Comparison of ENCODE assay signal across 8 mouse cellular contexts in genomic region chr5:12562204-12562603, GRCm38 (mm10).
DNase-seq lines count a peak whose midpoint lies in the region; ATAC-seq and TF ChIP-seq lines count a peak whose summit lies in the region.

No protein-coding gene starts in this region.

- H3K27ac ChIP-seq in hindbrain, embryonic 10.5 days: no peak overlapping the region
- no peak overlapping the region for H3K27ac ChIP-seq in lung, postnatal 0 days (ENCODE audit: low read length)

- H3K36me3 ChIP-seq in E14TG2a.4 (ENCODE audit: insufficient read depth, low read length): no peaks in the 10 kb centered on the region
- no peaks in the 10 kb centered on the region for H3K36me3 ChIP-seq in hindbrain, embryonic 10.5 days
- no peaks in the 10 kb centered on the region for H3K36me3 ChIP-seq in lung, postnatal 0 days (ENCODE audit: insufficient read depth, low read length)

- H3K4me2 ChIP-seq in lung, postnatal 0 days (replicated peaks; ENCODE audit: low read depth, low read length): no peak overlapping the region

- H3K4me1 ChIP-seq in E14TG2a.4 (replicated peaks; ENCODE audit: low read depth, low read length): peaks cover 13% of the 10 kb centered on the region
- H3K4me1 ChIP-seq in hindbrain, embryonic 10.5 days (replicated peaks): peaks cover 7% of the 10 kb centered on the region; the same call in 1 of the 2 replicates
- no peaks in the 10 kb centered on the region for H3K4me1 ChIP-seq in lung, postnatal 0 days (ENCODE audit: insufficient read depth, low read depth, low read length)

- no peak overlapping the region for H3K9ac ChIP-seq in lung, postnatal 0 days (replicated peaks; ENCODE audit: low read depth)

- H3K4me3 ChIP-seq in E14TG2a.4 (replicated peaks; ENCODE audit: low read length): no peak overlapping the region
- no peak overlapping the region for H3K4me3 ChIP-seq in hindbrain, embryonic 10.5 days
- H3K4me3 ChIP-seq in lung, postnatal 0 days (ENCODE audit: low read depth, low read length): no peak overlapping the region

- DNase-seq in adrenal gland, adult 2 months: peak; percentile 31
- peak; percentile 87 for DNase-seq in embryo, embryonic 10 days (ENCODE audit: low spot score)
- DNase-seq in hindbrain, embryonic 10.5 days (ENCODE audit: low spot score): peak; percentile 37
- peak; percentile 21 for DNase-seq in large intestine, adult 2 months (ENCODE audit: low read depth, low spot score)
- DNase-seq in lung, postnatal 0 days (ENCODE audit: low spot score): peak; percentile 85
- DNase-seq in retina, postnatal 7 days (ENCODE audit: low read depth, low spot score): peak; percentile 52
- DNase-seq in natural killer cell, adult 2 months (ENCODE audit: low spot score in 2 of 2): no peak

- TF ChIP-seq EP300 in lung, postnatal 0 days (IDR thresholded peaks at IDR 0.05): no peak

- H3K27me3 ChIP-seq in E14TG2a.4 (ENCODE audit: insufficient read depth, low read length): peaks cover 4% of the 10 kb centered on the region; the same call in 1 of the 2 replicates
- H3K27me3 ChIP-seq in hindbrain, embryonic 10.5 days (ENCODE audit: insufficient read depth, poor library complexity, severe bottlenecking): no peaks in the 10 kb centered on the region
- no peaks in the 10 kb centered on the region for H3K27me3 ChIP-seq in lung, postnatal 0 days (replicated peaks; ENCODE audit: insufficient read depth, low read length)

- peak; percentile 47 for ATAC-seq in lung, postnatal 0 days

- WGBS in hindbrain, embryonic 10.5 days: 36% methylated on average over 5 of the region's 5 CpGs
- WGBS in large intestine, adult 2 months: 34% methylated on average over 5 of the region's 5 CpGs
- 39% methylated on average over 5 of the region's 5 CpGs for WGBS in lung, postnatal 0 days

- no peaks in the 10 kb centered on the region for H3K9me3 ChIP-seq in E14TG2a.4 (ENCODE audit: low read length)
- no peaks in the 10 kb centered on the region for H3K9me3 ChIP-seq in hindbrain, embryonic 10.5 days
- H3K9me3 ChIP-seq in lung, postnatal 0 days (ENCODE audit: low read length): no peaks in the 10 kb centered on the region

- peak; percentile 64 for TF ChIP-seq CTCF in E14TG2a.4 (conservative IDR thresholded peaks at IDR 0.05; ENCODE audit: low read length)
- TF ChIP-seq CTCF in lung, postnatal 0 days (IDR thresholded peaks at IDR 0.05): peak; percentile 82

Comparison
In these comparisons a context has a peak if more than half of its experiments do, and no peak if none do; other contexts are left out.
1. DNase-seq: peak in adrenal gland, adult 2 months (single experiment), embryo, embryonic 10 days (single experiment), hindbrain, embryonic 10.5 days (single experiment), large intestine, adult 2 months (single experiment), lung, postnatal 0 days (single experiment) and retina, postnatal 7 days (single experiment); none in natural killer cell, adult 2 months (0 of 2).